Mouse (Mus musculus): ENCODE data around the gene D630039A03Rik. TPM values are rescaled to one million over a fixed set of nuclear protein-coding genes. Genes with fewer than 3 reads are reported as not detected.
A peak's percentile ranks its signal among the peaks of the same experiment; 100 is the strongest.

The D630039A03Rik gene
- total RNA-seq (2021) = under 1 TPM; 0.30 to 0.48 TPM

DNA sequence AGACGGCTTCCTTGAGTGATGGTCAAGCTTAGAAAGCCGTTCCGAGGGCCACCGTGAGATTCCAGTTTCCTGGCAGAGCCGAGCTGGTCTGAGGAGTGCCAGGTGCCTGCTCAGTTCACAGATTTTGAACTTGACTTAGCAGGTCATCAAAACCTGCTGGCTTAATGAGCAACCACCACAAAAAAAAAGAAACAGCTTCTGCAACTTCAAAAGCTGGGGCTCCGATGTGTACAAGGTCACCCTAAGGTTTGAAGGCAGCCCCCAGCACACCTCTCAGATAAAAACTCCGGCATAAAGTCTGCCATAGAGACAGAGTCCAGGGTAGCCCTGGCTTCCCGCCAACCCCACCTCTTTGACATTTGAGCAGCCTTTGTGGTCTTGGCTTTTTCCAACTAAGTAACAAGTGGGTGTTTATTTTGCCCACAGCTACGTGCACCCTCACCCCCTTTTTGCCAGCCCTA lies at the start of gene D630039A03Rik:
Gene D630039A03Rik (minus strand): TSS at position 97 of the 461 bp plus-strand sequence.
- DNase-seq = no peak

DNA sequence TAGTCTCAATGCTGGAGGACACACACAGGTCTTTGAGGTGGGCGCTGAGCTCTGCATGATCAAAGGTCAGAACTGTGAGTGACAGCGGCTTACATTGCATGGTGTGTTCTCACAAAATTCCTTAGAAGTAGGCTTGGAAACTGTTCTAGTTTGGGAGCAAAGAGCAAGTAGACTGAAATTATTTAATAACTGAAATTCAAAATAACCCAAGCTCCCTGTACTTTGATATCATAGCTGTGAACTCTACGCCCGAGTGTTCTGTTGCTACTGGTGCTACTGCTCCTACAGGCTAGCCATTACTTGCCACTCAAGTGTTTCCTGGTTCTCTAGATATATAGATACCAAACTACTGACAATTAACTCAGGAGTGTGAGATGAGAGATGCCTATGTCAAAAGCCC lies 49.4 kb upstream of the D630039A03Rik start:
- DNase-seq = no peak

DNA sequence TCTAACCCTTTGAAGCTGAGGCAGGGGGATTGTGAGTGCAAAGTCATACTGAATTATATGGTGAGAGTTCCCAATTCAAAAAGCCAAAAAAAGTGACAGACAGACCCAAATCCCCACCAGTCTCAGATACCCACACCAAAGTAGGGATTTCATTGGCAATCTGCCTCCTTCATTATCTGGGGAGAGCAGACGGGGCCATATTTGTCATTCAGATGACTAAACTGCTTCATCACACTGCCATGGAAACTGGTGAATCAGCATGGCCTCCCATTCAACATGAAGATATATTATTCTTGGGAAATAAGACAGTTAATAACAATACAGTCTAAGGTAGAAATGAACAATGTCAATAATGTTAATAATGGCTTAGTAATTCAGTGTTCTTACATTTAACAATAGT lies 48.0 kb upstream of the D630039A03Rik start:
- no peak for DNase-seq

DNA sequence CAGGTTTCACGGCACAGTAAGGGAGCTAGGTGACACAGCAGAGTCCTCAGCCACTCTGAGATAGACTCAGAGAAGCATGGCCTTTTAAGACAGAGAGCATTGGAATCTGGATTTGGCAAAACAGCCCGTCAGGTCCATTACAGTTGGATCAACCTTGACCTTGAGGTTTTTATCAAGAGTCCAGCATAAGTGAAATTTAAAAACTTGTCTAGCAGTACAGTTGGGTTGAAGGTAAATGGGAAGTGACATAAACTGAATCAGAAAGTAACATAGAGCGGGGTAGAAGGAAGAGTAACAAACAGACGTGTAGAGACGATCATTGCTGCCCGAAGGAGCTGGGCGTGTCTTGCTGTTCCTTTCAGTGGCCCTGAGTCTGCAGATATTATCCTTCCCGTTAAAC lies 43.0 kb upstream of the D630039A03Rik start:
- no peak for DNase-seq

DNA sequence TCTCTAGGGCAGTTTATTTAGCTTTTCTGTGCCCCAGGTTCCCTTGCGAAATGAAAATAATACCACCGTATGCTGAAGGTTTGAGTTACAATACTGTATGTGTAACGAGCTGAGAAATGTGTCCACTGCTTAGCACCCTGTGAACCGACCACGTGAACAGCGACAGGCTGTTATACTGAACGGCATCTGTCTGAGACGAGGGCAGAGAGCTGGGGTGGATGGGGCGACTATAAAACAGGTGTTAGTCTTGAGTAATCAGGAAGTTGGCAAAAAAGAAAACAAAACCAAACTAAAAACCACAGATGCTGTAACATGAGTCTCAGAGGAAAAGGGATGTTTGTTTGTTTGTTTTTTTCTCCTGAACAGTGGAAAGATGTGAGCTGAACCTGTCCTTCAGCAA lies 42.0 kb upstream of the D630039A03Rik start:
- no peak for DNase-seq

DNA sequence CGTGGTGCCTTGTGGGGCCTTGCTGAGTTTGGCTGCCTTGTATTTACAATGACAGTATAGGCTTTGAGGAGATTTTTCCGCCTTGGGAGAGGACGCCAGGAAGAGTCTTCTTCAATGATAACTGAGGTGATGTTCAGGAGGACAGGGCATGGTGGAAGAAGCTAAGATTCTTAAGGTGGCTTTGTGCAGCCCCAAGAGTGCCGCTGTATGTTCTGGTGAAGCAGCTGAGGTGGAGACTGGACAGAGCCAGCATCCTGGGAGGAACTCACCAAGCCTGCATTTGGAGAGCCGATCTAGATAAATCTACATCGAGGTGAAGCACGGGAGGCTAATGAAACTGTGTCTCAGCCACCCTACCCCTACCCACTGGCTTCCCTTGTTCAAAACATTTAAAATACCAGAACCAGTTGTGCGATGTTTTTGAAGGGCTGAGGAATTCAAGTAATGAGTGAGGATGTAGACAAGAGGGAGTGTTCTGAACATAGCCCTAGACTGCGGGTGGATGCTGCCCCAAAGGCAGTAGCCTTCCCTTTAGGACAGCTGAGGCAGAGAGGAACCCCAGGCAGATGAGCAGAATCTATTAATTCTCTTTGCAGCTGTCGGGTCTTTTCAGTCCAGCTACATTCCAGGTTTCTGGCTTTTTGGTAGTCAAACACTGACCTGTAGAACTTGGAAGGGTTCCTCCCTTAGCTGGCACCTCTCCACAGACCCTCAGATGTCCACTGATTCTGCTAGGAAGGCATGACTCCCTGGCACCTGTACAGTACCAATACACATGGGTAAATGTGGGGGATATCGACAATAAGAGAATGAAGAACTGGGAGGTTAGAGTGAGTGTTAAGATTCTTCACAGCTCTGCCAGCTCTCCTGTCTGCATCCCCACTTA lies 41.3 kb upstream of the D630039A03Rik start:
- DNase-seq = no peak

DNA sequence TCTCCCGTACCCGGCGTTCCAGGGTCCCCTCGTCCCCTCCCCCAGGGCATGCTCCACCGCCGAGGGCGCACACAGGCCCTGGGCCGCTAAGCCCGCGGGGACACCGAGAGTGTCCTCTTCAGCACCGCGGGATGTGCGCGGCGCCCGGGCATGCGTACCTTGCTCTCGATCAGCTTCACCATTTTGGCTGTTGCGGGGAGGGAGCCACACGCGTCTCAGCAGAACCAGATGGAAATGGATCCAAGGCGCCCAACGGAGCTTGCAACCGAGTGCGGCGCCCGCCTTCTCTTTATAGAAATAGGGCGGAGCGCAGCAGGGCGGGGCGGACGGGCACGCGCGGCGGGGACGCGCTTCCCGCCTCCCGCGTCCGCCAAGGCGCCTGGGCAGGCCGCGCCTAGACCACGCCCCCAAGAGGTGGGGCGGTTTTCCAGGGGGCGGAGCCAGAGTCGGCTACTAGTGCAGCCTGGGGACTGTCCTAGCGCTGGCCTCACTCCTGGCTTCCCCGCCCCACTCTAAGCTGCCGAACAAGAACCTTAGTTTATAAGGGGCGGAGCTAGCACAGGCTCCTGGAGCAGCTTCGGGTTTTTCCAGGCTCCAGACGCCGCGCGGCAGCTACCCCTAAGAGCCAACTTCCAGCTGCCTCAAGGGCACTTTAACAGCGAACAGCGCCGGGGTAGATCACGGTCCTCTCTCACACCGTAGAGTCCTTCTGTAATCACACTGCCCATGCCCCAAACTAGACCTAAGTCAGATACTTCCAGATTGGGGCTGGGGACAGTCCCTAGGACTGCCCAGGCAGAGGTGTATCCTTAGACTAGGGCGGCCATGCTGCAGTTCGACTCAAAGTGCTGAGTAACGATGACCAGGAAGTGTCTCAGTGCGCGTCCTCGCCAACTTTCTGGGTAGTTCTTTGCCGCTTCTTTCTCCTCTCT lies 40.2 kb upstream of the D630039A03Rik start, which contains the start of gene Txn1:
Gene Txn1 (minus strand): TSS at position 383 of the 932 bp plus-strand sequence.
- peak; percentile 94 for DNase-seq

DNA sequence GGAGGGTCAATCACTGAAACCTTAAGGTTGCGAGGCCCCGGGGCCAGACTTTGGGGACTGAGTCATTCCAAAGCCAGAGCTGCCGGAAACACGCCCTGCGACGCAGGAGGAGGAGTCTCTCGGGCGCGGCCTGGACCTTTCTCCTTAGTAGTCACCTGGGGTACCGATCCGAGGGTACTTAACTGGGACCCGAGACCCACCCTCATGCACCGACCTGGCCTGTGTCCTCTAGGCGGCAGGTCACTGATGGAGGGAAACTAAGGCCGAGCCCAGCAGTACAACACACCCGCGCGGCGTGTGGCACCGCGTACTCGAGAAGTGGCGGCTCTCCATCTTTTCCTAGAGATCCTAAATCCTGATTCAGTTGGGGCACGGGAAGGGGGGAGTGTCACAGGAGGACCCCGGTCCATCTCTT lies 39.5 kb upstream of the D630039A03Rik start:
- peak; percentile 35 to 47 for DNase-seq

DNA sequence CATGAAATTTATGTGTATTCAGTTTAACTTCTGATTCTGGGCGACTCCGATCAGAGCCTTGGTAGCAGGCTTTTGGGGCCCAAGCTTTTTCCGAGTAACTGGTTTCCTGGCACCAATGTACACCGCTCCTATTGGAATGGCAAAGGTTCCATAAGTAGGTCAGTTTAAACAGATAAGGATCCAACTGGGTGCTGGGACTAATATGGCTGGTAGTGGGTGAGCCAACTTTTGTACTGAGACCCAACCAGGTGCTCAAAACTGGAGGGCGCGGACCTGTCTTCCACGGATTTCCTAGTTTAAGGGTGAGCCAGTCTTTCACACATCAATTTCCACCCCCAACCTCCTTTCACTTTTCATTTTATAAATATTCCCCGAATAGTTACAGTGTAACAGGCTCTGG lies 38.9 kb upstream of the D630039A03Rik start:
- no peak for DNase-seq

DNA sequence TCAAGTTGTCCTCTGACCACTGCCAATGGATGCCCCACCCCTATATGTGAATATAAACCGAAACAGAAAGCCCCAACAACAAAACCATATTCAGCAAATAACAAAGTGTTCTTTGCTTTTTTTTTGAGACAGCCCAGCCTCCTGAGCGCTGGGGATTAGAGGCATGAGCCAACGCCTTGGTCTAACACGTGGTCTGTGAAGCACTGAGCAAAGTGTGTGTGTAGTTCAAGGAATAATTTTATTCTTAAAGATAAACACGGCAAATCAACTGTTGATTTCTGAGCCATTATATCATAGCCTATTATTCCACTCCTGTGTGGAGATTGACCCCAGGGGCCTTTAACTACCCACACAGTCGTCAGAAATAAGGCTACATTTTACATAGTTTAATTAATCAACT lies 38.5 kb upstream of the D630039A03Rik start:
- DNase-seq = no peak

DNA sequence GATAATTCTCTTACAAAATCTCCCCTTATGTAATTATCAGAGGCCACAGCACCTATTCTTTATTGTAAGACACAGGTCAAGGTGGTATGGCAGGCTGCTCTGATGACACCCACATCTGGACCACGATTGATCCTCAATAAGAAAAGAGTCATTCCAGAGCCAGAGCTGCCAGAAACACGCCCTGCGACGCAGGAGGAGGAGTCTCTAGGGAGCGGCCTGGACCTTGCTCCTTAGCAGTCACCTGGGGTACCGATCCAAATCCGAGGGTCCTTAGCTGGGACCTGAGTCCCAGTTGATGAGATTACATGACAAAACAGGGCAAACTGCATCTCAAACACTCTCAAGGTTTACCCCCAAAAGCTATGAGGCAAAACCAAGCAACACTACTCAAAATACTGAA lies 37.7 kb upstream of the D630039A03Rik start:
- no peak for DNase-seq

DNA sequence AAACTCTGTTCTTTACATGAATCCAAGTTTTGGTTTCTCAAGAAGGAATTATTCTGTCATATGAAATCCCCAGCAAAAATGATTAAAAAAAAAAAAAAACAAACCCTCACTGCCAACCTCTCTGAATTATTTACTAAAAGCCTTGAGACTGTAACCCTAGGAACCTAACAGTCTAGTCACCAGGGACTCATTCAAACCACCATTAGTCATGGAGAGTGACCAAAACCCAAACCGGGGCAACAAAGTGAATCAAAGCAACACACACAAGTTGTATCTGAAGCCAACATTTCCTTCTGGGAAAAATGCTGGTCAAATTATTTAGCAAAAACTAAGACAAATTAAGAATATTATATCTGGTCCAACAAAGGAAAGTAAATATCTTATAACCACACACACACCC lies 36.8 kb upstream of the D630039A03Rik start:
- no peak for DNase-seq

DNA sequence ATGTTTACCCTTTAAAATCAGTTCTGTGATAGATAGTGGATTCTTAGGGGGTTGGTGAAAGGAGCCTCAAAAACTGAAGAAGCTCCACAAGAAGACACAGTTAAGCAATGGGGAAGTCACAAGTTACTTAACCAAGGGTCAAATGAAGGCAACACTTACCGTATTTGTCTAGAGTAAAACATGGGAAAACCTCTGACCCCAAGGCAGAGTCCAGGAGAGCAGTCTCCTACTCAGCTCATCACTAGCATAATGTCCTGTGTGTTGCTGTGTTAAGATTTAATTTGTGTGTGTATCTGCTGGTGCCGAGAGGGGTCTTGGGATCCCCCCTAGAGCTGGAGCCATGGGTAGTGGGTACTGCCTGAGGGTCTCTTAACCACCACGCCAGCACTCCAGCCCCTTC lies 36.3 kb upstream of the D630039A03Rik start:
- DNase-seq = no peak

DNA sequence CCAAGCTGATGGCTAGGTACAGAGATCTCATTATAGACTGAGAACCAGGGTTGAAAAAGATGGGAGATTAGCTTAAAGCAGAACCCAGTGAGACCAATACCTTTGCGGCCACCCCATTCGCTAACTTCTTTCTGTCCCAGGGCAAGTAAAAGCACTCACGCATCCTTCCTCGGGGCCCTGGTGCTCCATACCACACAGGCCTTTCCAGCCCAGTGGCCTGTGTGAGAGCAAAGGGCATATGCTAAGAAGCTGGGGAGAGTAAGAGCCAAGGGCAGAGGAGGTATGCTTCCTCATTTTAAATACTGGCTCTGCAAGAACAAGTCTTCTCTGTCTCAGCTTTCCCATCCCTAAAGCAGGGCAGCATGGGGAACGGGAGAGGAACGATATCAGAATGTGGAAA lies 33.8 kb upstream of the D630039A03Rik start:
- no peak for DNase-seq

DNA sequence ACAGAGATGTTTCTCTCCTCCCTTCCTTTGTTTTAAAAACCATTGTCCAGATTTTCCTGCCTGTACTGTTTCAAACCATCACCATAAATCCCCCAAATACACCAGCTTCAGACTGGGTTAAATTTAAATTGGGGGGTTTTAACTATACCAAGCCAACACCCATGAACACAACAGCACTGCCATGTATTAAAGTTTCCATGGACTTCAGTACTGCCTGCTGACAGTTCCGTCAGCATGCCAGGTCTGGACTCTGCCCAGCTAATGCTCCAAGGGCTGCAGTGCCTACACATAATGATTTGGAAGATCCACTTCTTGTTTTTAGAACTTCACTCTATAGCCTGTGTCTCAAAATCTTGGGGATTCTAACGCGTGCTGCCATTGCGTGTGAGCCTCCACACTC lies 31.4 kb upstream of the D630039A03Rik start:
- DNase-seq = no peak

DNA sequence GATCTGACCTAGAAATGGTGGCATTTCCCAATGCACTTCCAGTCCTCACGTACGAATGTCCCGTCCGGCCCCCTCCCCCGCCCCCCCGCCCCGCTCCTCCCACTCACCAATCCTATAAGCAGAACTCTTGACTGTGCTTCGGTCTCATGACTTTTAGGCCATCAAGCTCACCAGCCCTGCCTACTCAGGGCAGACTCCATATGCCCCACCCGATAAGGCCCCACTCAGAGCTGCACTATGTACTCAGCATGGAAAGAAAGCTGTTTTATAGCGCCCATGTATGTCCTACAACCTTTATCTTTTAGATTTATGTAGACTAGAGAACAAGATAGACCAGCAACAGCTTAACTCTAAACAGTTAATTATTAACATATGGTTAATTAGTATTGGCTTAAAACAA lies 30.9 kb upstream of the D630039A03Rik start:
- DNase-seq = no peak

DNA sequence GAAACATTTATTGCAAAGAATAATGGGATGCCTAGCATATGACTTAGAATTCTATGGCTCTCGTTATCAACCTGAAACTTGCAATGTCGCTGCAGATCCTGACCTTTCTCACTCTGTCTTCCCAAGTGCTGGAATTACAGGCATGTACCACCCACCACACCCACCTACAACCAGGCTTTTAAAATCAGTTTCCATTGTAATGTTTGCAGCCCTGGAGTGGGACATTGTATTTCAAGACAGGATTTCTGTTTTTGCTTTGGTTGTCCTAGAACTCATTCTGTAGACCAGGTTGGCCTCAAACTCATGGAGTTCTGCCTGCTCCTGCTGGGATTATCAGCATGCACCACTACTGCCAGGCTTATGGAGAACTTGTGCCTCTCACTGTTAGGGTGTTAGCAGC lies 26.8 kb upstream of the D630039A03Rik start:
- no peak for DNase-seq

DNA sequence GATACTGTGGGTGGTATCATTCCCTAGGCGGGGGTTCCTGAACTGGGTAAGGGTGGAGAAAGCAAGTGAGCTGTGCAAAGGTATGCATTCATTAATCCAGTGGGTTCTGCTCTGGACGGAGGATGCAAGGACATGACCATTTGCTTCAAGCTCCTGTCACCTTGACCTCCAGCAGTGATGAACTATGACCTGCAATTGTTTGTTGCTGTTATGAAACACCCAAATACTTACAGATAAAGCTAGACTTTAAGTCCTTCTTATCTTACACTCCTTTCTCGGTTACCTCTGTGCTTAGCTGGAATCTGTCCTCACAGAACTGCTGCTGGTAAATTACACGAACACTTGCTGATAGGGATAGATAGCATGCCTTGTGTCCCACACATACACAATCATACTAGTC lies 24.5 kb upstream of the D630039A03Rik start:
- no peak for DNase-seq

DNA sequence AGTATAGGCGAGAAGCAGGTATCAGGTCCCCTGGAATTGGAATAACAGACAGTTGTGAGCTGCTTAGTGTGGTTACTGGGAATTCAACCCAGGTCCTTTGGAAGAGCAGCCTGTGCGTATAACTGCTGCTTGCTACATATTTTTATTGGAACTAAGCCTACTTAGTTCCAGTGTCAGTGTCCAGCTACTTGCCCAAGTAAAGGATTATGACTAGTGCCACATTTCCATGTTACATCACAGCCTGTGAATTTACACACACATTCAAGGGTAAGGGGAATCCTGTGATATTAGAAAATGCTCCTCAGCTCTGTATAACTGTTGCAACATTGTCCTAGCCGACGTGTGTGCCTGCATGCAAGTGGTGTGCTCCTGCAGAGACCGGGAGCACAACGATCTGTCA lies 21.2 kb upstream of the D630039A03Rik start:
- DNase-seq = no peak

DNA sequence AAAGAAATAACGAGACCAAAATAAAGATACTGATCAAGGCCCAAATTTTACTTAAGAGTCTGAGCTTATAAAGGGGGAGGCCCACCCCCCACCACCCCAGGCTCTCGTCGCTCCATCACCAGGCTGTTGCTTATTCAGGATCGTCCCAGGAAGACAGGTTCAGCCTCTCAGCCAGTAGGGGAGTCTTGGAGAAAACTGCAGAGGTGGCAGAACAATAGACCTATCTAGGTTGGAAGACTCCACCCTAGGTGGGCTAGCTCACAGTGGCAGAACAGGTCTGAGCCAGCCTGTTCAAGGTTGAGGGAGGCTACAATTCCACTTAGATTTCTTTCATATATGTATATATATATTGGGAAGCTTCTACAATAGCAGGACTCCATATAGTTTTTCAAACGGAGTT lies 18.1 kb upstream of the D630039A03Rik start:
- no peak for DNase-seq

DNA sequence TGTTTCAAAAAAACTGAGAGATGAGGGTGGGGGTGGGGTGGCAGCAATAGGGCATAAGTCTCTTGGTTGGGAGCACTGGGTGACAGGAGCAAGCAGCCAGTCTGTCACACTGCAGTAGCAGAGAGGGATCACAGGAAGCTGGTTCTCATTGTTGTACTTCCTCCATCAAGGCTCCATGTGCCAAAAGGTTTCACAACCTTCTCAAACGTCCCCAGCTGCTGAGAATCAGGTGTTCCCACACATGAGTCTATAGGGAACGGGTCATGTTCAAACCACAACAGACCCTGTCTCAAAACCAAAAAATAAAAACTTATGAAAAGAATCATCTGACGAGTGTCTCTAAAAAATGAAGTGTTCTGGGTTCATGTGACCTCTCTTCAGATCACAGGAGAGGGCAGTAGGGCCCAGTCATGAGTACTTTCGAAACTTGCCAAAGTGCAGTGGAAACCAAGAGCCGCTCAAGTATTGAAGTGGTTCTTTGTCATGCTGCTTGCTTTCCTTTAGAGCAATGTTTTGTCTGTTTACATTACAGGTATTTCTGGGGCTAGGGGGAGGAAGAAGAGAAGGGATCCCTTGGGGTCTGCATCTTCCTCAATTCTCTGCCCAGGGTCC lies 14.6 kb upstream of the D630039A03Rik start:
- DNase-seq = no peak

DNA sequence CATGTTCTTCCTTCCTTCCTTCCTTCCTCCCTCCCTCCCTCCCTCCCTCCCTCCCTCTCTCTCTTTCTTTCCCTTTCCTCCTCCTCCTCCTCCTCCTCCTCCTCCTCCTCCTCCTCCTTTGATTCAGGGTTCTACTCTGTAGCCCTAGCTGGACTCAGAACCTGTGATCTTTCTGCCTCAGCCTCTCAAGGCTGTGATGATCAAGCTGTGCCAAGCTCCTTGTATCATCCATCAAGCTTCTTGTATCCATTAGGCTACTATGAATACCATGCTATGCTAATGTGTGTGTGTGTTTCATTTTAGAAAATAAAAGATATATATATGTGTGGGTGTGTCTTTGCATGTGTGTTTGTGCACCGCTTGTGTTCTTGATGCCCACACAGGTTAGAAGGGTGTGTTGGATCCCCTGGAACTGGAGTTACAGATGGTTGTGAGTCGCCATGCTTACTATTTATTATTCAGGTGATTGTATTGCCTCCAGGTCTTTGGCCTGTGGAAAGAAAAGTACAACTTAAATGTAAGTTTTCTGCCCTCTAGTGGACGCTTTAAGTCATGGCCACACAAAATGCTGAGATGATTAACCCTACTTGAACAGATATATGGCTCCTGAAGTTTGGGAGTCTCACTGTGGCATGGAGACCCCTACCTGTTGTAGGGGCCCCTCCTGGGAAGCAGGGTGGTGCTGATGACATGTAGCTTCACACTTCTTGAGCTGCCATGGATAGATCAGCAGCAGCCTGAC lies 11.5 kb upstream of the D630039A03Rik start:
- no peak for DNase-seq
